Mouse (Mus musculus) myocyte (in vitro differentiated cells): Measurements from ENCODE around the gene Mylk2. TPM values are rescaled to one million over a fixed set of nuclear protein-coding genes. Genes with fewer than 3 reads are reported as not detected.
A peak's percentile ranks its signal among the peaks of the same experiment; 100 is the strongest.

ENCODE experiments used
- H3K27me3 ChIP-seq: one replicate; pipeline ENCODE4 v1.6.1; 2011; ENCODE audit not compliant: control insufficient read depth, insufficient read depth, insufficient read length
- H3K36me3 ChIP-seq: one replicate; pipeline ENCODE4 v1.6.1; 2011; ENCODE audit not compliant: control insufficient read depth, insufficient read depth
- H3K4me2 ChIP-seq: one replicate; pipeline ENCODE4 v1.6.1; 2011; ENCODE audit warnings: low read depth, control low read depth
- H3K4me3 ChIP-seq: one replicate; pipeline ENCODE4 v1.5.1; 2011; ENCODE audit warnings: mild to moderate bottlenecking, control low read depth, moderate library complexity
- H3K79me2 ChIP-seq: one replicate; pipeline ENCODE4 v1.6.1; 2011; ENCODE audit not compliant: control insufficient read depth, insufficient read depth
- H3ac ChIP-seq: one replicate; pipeline ENCODE4 v1.6.1; 2011; ENCODE audit not compliant: control insufficient read depth, insufficient read length
- CEBPB ChIP-seq: IDR thresholded peaks from 2 replicates; pipeline ENCODE4 v1.6.1; 2011; ENCODE audit warnings: mild to moderate bottlenecking, moderate library complexity; ENCODE audit not compliant: poor library complexity, insufficient read depth, severe bottlenecking
- E2F4 ChIP-seq: IDR thresholded peaks from one replicate; pipeline ENCODE4 v1.6.1; 2011; ENCODE audit warnings: mild to moderate bottlenecking, control low read depth, moderate library complexity; ENCODE audit not compliant: insufficient read depth
- MAX ChIP-seq: IDR thresholded peaks from one replicate; pipeline ENCODE4 v1.6.1; 2011; ENCODE audit warnings: low read depth, mild to moderate bottlenecking, control low read depth
- MYOD1 ChIP-seq, 3 experiments: IDR thresholded peaks; one replicate each; pipeline ENCODE4 v1.6.1; 2011; ENCODE audit warnings: control low read depth in 2 of 3, low read depth in 2 of 3, mild to moderate bottlenecking in 2 of 3, moderate library complexity in 1 of 3; ENCODE audit not compliant: insufficient read length in 2 of 3, control insufficient read depth in 1 of 3
- MYOG ChIP-seq, 3 experiments: IDR thresholded peaks; one replicate each; pipeline ENCODE4 v1.6.1; 2011; ENCODE audit warnings: control low read depth in 2 of 3, low read depth in 2 of 3, mild to moderate bottlenecking in 2 of 3; ENCODE audit not compliant: insufficient read length in 2 of 3, control insufficient read depth in 1 of 3, insufficient read depth in 1 of 3
- POLR2A ChIP-seq: IDR thresholded peaks from one replicate; pipeline ENCODE4 v1.6.1; 2011; ENCODE audit warnings: low read depth, mild to moderate bottlenecking, control low read depth, moderate library complexity; ENCODE audit not compliant: insufficient read length
- POLR2AphosphoS2 ChIP-seq: IDR thresholded peaks from one replicate; pipeline ENCODE4 v1.6.1; 2011; ENCODE audit warnings: low read depth, control low read depth; ENCODE audit not compliant: insufficient read length
- REST ChIP-seq: IDR thresholded peaks from one replicate; pipeline ENCODE4 v1.6.1; 2011; ENCODE audit warnings: mild to moderate bottlenecking, control low read depth, moderate library complexity; ENCODE audit not compliant: insufficient read depth, insufficient read length
- SRF ChIP-seq: IDR thresholded peaks from one replicate; pipeline ENCODE4 v1.6.1; 2011; ENCODE audit warnings: low read depth; ENCODE audit not compliant: control insufficient read depth, insufficient read length
- TCF12 ChIP-seq: IDR thresholded peaks from one replicate; pipeline ENCODE4 v1.6.1; 2011; ENCODE audit warnings: mild to moderate bottlenecking, control low read depth; ENCODE audit not compliant: poor library complexity, insufficient read depth, severe bottlenecking
- TCF3 ChIP-seq: IDR thresholded peaks from one replicate; pipeline ENCODE4 v1.6.1; 2011; ENCODE audit warnings: low read depth, control low read depth; ENCODE audit not compliant: insufficient read length
- USF1 ChIP-seq: IDR thresholded peaks from one replicate; pipeline ENCODE4 v1.6.1; 2011; ENCODE audit warnings: low read depth, mild to moderate bottlenecking, control low read depth, moderate library complexity
- polyA plus RNA-seq: library from polyadenylated mRNA; unstranded; fragments of >200 nt; fragmentation: generic; extraction: Trizol; gene quantifications from one replicate; pipeline ENCODE4 v1.2.1, GENCODE M21; 2012; ENCODE audit warnings: missing spikeins

The Mylk2 gene
- polyA plus RNA-seq, 1 experiment = 8.2 TPM

- H3K27me3 ChIP-seq = peaks cover 58% of the 10 kb centered on the region
- H3K36me3 ChIP-seq = no peaks in the 10 kb centered on the region
These were observed 47.0 kb downstream of the Mylk2 start for GRCm38 (mm10) chr2:152958116-152958515.

GRCm38 (mm10) chr2:152962091-152962793, 51.1 kb downstream of the Mylk2 start, which contains the start of gene Ttll9:
TSS of gene Ttll9 (plus strand) at chr2:152962485.
- Histone ChIP-seq H3K27me3 (peaks cover 32% of the 10 kb centered on the region), H3ac (no peak within 1 kb of the TSS), H3K4me3 (no peak within 1 kb of the TSS), H3K36me3 (no peaks in the 10 kb centered on the region), H3K79me2 (no peaks in the 10 kb centered on the region), H3K4me2 (peak within 1 kb of the TSS; percentile 22)
- no peak for TF ChIP-seq POLR2A
- no peak for TF ChIP-seq TCF3
- no peak for TF ChIP-seq MAX

More at GRCm38 (mm10) chr2:152958116-152958515, 47.0 kb downstream of the Mylk2 start:
- Histone ChIP-seq H3K4me3 (no peak overlapping the region), H3K79me2 (no peaks in the 10 kb centered on the region), H3ac (no peak overlapping the region), H3K4me2 (no peak overlapping the region)
- TF ChIP-seq TCF12 (no peak), MAX (no peak), E2F4 (no peak), MYOD1 (IDR thresholded peaks at IDR 0.05; ENCODE audit: control insufficient read depth in 1 of 3, insufficient read length in 2 of 3, low read depth in 2 of 3) (no peak), USF1 (no peak), POLR2A (no peak), MYOG (IDR thresholded peaks at IDR 0.05; ENCODE audit: control insufficient read depth in 1 of 3, insufficient read depth in 1 of 3, insufficient read length in 2 of 3, low read depth in 2 of 3) (no peak), TCF3 (no peak), CEBPB (no peak), POLR2AphosphoS2 (no peak), SRF (no peak), REST (no peak)

- Histone ChIP-seq H3K27me3 (peaks cover 15% of the 10 kb centered on the region), H3K36me3 (no peaks in the 10 kb centered on the region)
- TF ChIP-seq POLR2AphosphoS2 (no peak), E2F4 (no peak), MAX (no peak), USF1 (no peak), MYOG (IDR thresholded peaks at IDR 0.05; ENCODE audit: control insufficient read depth in 1 of 3, insufficient read depth in 1 of 3, insufficient read length in 2 of 3, low read depth in 2 of 3) (no peak), TCF12 (no peak), CEBPB (no peak), POLR2A (no peak), TCF3 (no peak), SRF (no peak)
These were observed 54.4 kb downstream of the Mylk2 start for GRCm38 (mm10) chr2:152965555-152965954.

More at GRCm38 (mm10) chr2:152965555-152965954, 54.4 kb downstream of the Mylk2 start:
- H3K4me3 ChIP-seq = no peak overlapping the region
- no peak overlapping the region for H3K4me2 ChIP-seq
- H3K79me2 ChIP-seq = no peaks in the 10 kb centered on the region
- no peak overlapping the region for H3ac ChIP-seq

Other genes starting within 250 kb of the Mylk2 start
- 190 TPM for gene H13, start 241.9 kb upstream of the Mylk2 start, polyA plus RNA-seq
- gene Mcts2, start 224.3 kb upstream of the Mylk2 start, polyA plus RNA-seq = 27.0 TPM
- gene Id1, start 175.1 kb upstream of the Mylk2 start, polyA plus RNA-seq = 59.5 TPM
- not detected for gene Cox4i2, start 157.2 kb upstream of the Mylk2 start, polyA plus RNA-seq
- 57.0 TPM for gene Bcl2l1, start 79.6 kb upstream of the Mylk2 start, polyA plus RNA-seq
- gene Tpx2, start 63.4 kb upstream of the Mylk2 start, polyA plus RNA-seq = 26.3 TPM
- gene Foxs1, start 21.9 kb downstream of the Mylk2 start, polyA plus RNA-seq = 31.3 TPM
- gene Dusp15, start 40.3 kb downstream of the Mylk2 start, polyA plus RNA-seq = 0.02 TPM
- gene Ttll9, start 51.1 kb downstream of the Mylk2 start, polyA plus RNA-seq = not detected
- gene Pdrg1, start 104.1 kb downstream of the Mylk2 start, polyA plus RNA-seq = 79.6 TPM
- gene Xkr7, start 120.5 kb downstream of the Mylk2 start, polyA plus RNA-seq = not detected
- not detected for gene Ccm2l, start 154.6 kb downstream of the Mylk2 start, polyA plus RNA-seq
- gene Hck, start 197.1 kb downstream of the Mylk2 start, polyA plus RNA-seq = 0.10 TPM
- gene Tm9sf4, start 250.0 kb downstream of the Mylk2 start, polyA plus RNA-seq = 55.4 TPM